Mouse (Mus musculus) neural tube, embryonic 14.5 days (tissue): Measurements from ENCODE around the gene Hivep3. TPM values are rescaled to one million over a fixed set of nuclear protein-coding genes. Genes with fewer than 3 reads are reported as not detected.

ENCODE experiments used
- ATAC-seq: fragments of 200-750 bp; cut with Nextera tagmentation; 2 replicates; pipeline ENCODE4 v1.8.0; 2017; ENCODE audit warnings: low read depth, mild to moderate bottlenecking, moderate TSS enrichment, moderate library complexity
- H3K27ac ChIP-seq: fragments of 300-500 bp; sonication (generic); 2 replicates; pipeline ENCODE4 v1.5.1; 2014; ENCODE audit warnings: low read depth, mild to moderate bottlenecking, control low read depth, low read length, moderate library complexity, mixed read lengths
- H3K27me3 ChIP-seq: fragments of 300-500 bp; sonication (generic); 2 replicates; pipeline ENCODE4 v1.6.1; 2014; ENCODE audit warnings: low read length; ENCODE audit not compliant: control insufficient read depth, insufficient read depth
- H3K36me3 ChIP-seq: fragments of 300-500 bp; sonication (generic); 2 replicates; pipeline ENCODE4 v1.6.1; 2014; ENCODE audit warnings: low read length, mixed read lengths; ENCODE audit not compliant: control insufficient read depth, insufficient read depth
- H3K4me1 ChIP-seq: fragments of 300-500 bp; sonication (generic); 2 replicates; pipeline ENCODE4 v1.6.1; 2014; ENCODE audit warnings: low read length; ENCODE audit not compliant: control insufficient read depth, insufficient read depth
- H3K4me2 ChIP-seq: fragments of 300-500 bp; sonication (generic); 2 replicates; pipeline ENCODE4 v1.6.1; 2014; ENCODE audit warnings: mild to moderate bottlenecking, low read depth, low read length, control low read depth
- H3K4me3 ChIP-seq: fragments of 300-500 bp; sonication (generic); 2 replicates; pipeline ENCODE4 v1.5.1; 2014; ENCODE audit warnings: low read depth, low read length, control low read depth, mixed read lengths
- H3K9ac ChIP-seq: fragments of 300-500 bp; sonication (generic); replicated peaks from 2 replicates; pipeline ENCODE4 v1.6.1; 2014; ENCODE audit warnings: low read depth, mild to moderate bottlenecking, control low read depth, low read length, mixed read lengths
- H3K9me3 ChIP-seq: fragments of 300-500 bp; sonication (generic); 2 replicates; pipeline ENCODE4 v1.6.1; 2016; ENCODE audit warnings: low read length; ENCODE audit not compliant: control insufficient read depth
- WGBS: fragments of 180-500 bp; shearing (Covaris S2); extraction: QIAGEN DNeasy Blood & Tissue Kit; methylation state at CpG from one replicate; pipeline ENCODE4 v1.1.7; 2014; 5-methylcytosine and 5-hydroxymethylcytosine counted together
- polyA plus RNA-seq: library from polyadenylated mRNA; unstranded; fragments of >200 nt; fragmentation: Nextera tagmentation; extraction: Ambion mirVana; gene quantifications from 2 replicates; pipeline ENCODE4 v1.2.1, GENCODE M21; 2014

The Hivep3 gene
- polyA plus RNA-seq, 1 experiment from 2014 or later = 23.9 TPM

GRCm38 (mm10) chr4:119871861-119872582 is 138.4 kb downstream of the Hivep3 start:
- no peaks in the 10 kb centered on the region for H3K4me1 ChIP-seq
- H3K4me2 ChIP-seq = no peak overlapping the region
- H3K36me3 ChIP-seq = no peaks in the 10 kb centered on the region
- no peak overlapping the region for H3K4me3 ChIP-seq
- ATAC-seq = no peak
- H3K9ac ChIP-seq = no peak overlapping the region
- no peaks in the 10 kb centered on the region for H3K27me3 ChIP-seq
- H3K9me3 ChIP-seq = no peaks in the 10 kb centered on the region
- H3K27ac ChIP-seq = no peak overlapping the region
- WGBS = 89% methylated on average over 10 of the region's 10 CpGs

GRCm38 (mm10) chr4:119873935-119874334 is 140.4 kb downstream of the Hivep3 start:
- Histone ChIP-seq H3K36me3 (no peaks in the 10 kb centered on the region), H3K27ac (no peak overlapping the region), H3K4me1 (no peaks in the 10 kb centered on the region), H3K9me3 (no peaks in the 10 kb centered on the region), H3K4me2 (no peak overlapping the region), H3K9ac (no peak overlapping the region), H3K4me3 (no peak overlapping the region), H3K27me3 (no peaks in the 10 kb centered on the region)
- no peak for ATAC-seq
- 65% methylated on average over 6 of the region's 6 CpGs for WGBS

GRCm38 (mm10) chr4:119875592-119875991 is 142.0 kb downstream of the Hivep3 start:
- Histone ChIP-seq H3K9ac (no peak overlapping the region), H3K4me3 (no peak overlapping the region), H3K9me3 (no peaks in the 10 kb centered on the region), H3K36me3 (no peaks in the 10 kb centered on the region), H3K4me2 (no peak overlapping the region), H3K27ac (no peak overlapping the region), H3K4me1 (peaks cover 6% of the 10 kb centered on the region), H3K27me3 (no peaks in the 10 kb centered on the region)
- no peak for ATAC-seq
- WGBS = 96% methylated on average over 2 of the region's 2 CpGs

- H3K4me3 ChIP-seq = no peak overlapping the region
- H3K9me3 ChIP-seq = no peaks in the 10 kb centered on the region
- no peaks in the 10 kb centered on the region for H3K27me3 ChIP-seq
- 78% methylated on average over 8 of the region's 8 CpGs for WGBS
- no peak overlapping the region for H3K9ac ChIP-seq
- H3K36me3 ChIP-seq = no peaks in the 10 kb centered on the region
- no peak overlapping the region for H3K4me2 ChIP-seq
- no peak overlapping the region for H3K27ac ChIP-seq
- ATAC-seq = no peak
- H3K4me1 ChIP-seq = peaks cover 6% of the 10 kb centered on the region
Measured at GRCm38 (mm10) chr4:119876535-119877160, 143.1 kb downstream of the Hivep3 start.

- Histone ChIP-seq H3K9ac (no peak overlapping the region), H3K36me3 (no peaks in the 10 kb centered on the region), H3K4me2 (no peak overlapping the region), H3K9me3 (no peaks in the 10 kb centered on the region), H3K4me1 (peaks cover 6% of the 10 kb centered on the region), H3K4me3 (no peak overlapping the region), H3K27ac (no peak overlapping the region), H3K27me3 (no peaks in the 10 kb centered on the region)
- WGBS = 84% methylated on average over 5 of the region's 5 CpGs
- no peak for ATAC-seq
Measured at GRCm38 (mm10) chr4:119878218-119878617, 144.6 kb downstream of the Hivep3 start.

GRCm38 (mm10) chr4:119879671-119880070 is 146.1 kb downstream of the Hivep3 start:
- no peaks in the 10 kb centered on the region for H3K36me3 ChIP-seq
- H3K4me2 ChIP-seq = peak overlapping the region; percentile 8; the same call in 1 of the 2 replicates
- H3K27me3 ChIP-seq = no peaks in the 10 kb centered on the region
- H3K9me3 ChIP-seq = no peaks in the 10 kb centered on the region
- H3K4me3 ChIP-seq = no peak overlapping the region
- H3K9ac ChIP-seq = no peak overlapping the region
- no peak for ATAC-seq
- WGBS = 42% methylated on average over 5 of the region's 5 CpGs
- peaks cover 6% of the 10 kb centered on the region for H3K4me1 ChIP-seq
- H3K27ac ChIP-seq = peak overlapping the region; percentile 16; the same call in 1 of the 2 replicates

- 64% methylated on average over 7 of the region's 7 CpGs for WGBS
- Histone ChIP-seq H3K4me3 (no peak overlapping the region), H3K36me3 (no peaks in the 10 kb centered on the region), H3K4me2 (no peak overlapping the region), H3K9ac (no peak overlapping the region), H3K4me1 (peaks cover 6% of the 10 kb centered on the region), H3K27ac (no peak overlapping the region; the same call in 1 of the 2 replicates), H3K9me3 (no peaks in the 10 kb centered on the region), H3K27me3 (no peaks in the 10 kb centered on the region)
- no peak for ATAC-seq
Measured at GRCm38 (mm10) chr4:119880270-119880669, 146.7 kb downstream of the Hivep3 start.

GRCm38 (mm10) chr4:119881292-119881691 is 147.7 kb downstream of the Hivep3 start:
- Histone ChIP-seq H3K27ac (no peak overlapping the region), H3K9me3 (no peaks in the 10 kb centered on the region), H3K4me1 (peaks cover 6% of the 10 kb centered on the region), H3K4me2 (no peak overlapping the region), H3K36me3 (no peaks in the 10 kb centered on the region), H3K27me3 (no peaks in the 10 kb centered on the region), H3K9ac (no peak overlapping the region), H3K4me3 (no peak overlapping the region)
- ATAC-seq = no peak
- 86% methylated on average over 4 of the region's 4 CpGs for WGBS

- Histone ChIP-seq H3K27ac (no peak overlapping the region), H3K4me2 (no peak overlapping the region), H3K4me1 (peaks cover 6% of the 10 kb centered on the region), H3K9me3 (no peaks in the 10 kb centered on the region), H3K4me3 (no peak overlapping the region), H3K9ac (no peak overlapping the region), H3K36me3 (no peaks in the 10 kb centered on the region), H3K27me3 (no peaks in the 10 kb centered on the region)
- WGBS = 42% methylated on average over 4 of the region's 4 CpGs
- no peak for ATAC-seq
Measured at GRCm38 (mm10) chr4:119882401-119882800, 148.8 kb downstream of the Hivep3 start.
